Mouse (Mus musculus): ENCODE measurements around the gene Hist1h2bh. TPM values are rescaled to one million over a fixed set of nuclear protein-coding genes. Genes with fewer than 3 reads are reported as not detected.
"Not testable (repeated sequence)": the region's sequence is repeated elsewhere in the genome, so short reads cannot be mapped to it uniquely, and the experiment has no call there.

Gene Hist1h2bh
- total and polyA plus RNA-seq, 2 experiments: 0.09 to 1.3 TPM

- no peaks in the 10 kb centered on the region for H3K79me2 ChIP-seq (ENCODE audit: control insufficient read depth, insufficient read depth, low read length)
- under 1% methylated on average over 18 of the region's 18 CpGs for WGBS
- H3K27ac ChIP-seq (replicated peaks; ENCODE audit: insufficient read depth, low read depth, low read length): peak within 1 kb of the TSS; percentile 73
- peak; percentile 99 for DNase-seq (ENCODE audit: extremely low read depth, low read depth, low spot score)
- no peaks in the 10 kb centered on the region for H3K36me3 ChIP-seq (ENCODE audit: control insufficient read depth, insufficient read depth, low read length)
- no peaks in the 10 kb centered on the region for H3K27me3 ChIP-seq (ENCODE audit: control insufficient read depth, insufficient read depth, low read length)
- peaks cover 14% of the 10 kb centered on the region; the same call in 1 of the 2 replicates for H3K4me1 ChIP-seq (ENCODE audit: control insufficient read depth, insufficient read depth, low read length)
- peak within 1 kb of the TSS; percentile 58; the same call in 1 of the 2 replicates for H3K4me3 ChIP-seq (ENCODE audit: insufficient read depth, low read depth, low read length)
- TF ChIP-seq POLR2A (IDR thresholded peaks at IDR 0.05; ENCODE audit: extremely low read depth, insufficient read depth, low read length) (0 out of 2 replicates have a peak, but pooled peaks have one; percentile 47), CTCF (IDR thresholded peaks at IDR 0.05; ENCODE audit: low read depth, low read length) (no peak)
- peak within 1 kb of the TSS; percentile 79 for H3K9ac ChIP-seq (ENCODE audit: low read depth, low read length)
Observed at GRCm38 (mm10) chr13:23571022-23571503, 27.9 kb upstream of the Hist1h2bh start, which contains the start of the genes Hist1h2ae and Hist1h2bg. Gene Hist1h2ae, minus strand, starts transcription at chr13:23571220. Gene Hist1h2bg, plus strand, starts transcription at chr13:23571396.

DNA sequence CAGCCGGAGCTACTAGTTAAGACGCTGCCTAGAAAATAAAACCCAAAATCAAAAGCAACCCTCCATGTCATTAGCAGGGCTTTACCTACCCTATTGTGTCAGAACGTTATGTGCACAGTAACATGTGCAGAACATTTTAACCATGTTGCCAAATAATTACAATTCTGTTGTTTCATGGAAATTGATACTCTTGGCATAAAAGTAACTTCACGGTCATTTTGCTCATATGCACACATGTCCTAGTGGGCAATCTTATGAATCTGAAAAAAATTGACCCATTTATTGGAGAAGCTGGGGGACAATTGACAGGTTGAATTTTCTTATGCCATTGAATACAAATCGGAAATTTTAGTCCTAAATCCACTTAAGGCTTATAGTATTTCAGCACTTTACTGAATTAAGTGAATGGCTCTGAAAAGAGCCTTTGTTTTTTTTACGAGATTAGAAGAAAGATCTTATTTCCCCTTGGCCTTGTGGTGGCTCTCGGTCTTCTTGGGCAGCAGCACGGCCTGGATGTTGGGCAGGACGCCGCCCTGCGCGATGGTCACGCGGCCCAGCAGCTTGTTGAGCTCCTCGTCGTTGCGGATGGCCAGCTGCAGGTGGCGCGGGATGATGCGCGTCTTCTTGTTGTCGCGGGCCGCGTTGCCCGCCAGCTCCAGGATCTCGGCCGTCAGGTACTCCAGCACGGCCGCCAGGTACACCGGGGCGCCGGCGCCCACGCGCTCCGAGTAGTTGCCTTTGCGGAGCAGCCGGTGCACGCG, 27.2 kb upstream of the Hist1h2bh start:
- H3K27ac ChIP-seq (replicated peaks; ENCODE audit: insufficient read depth, low read depth, low read length): peak overlapping the region; percentile 58
- DNase-seq (ENCODE audit: extremely low read depth, low read depth, low spot score); H3K27me3 ChIP-seq (ENCODE audit: control insufficient read depth, insufficient read depth, low read length); H3K79me2 ChIP-seq (ENCODE audit: control insufficient read depth, insufficient read depth, low read length); H3K36me3 ChIP-seq (ENCODE audit: control insufficient read depth, insufficient read depth, low read length): not testable (repeated sequence)
- 5% methylated on average over 29 of the region's 41 CpGs for WGBS
- H3K4me3 ChIP-seq (ENCODE audit: insufficient read depth, low read depth, low read length): peak overlapping the region; percentile 41; the same call in 1 of the 2 replicates
- H3K9ac ChIP-seq (ENCODE audit: low read depth, low read length): peak overlapping the region; percentile 79
- H3K4me1 ChIP-seq (ENCODE audit: control insufficient read depth, insufficient read depth, low read length): peaks cover 12% of the 10 kb centered on the region; the same call in 1 of the 2 replicates

GRCm38 (mm10) chr13:23564482-23564881, 21.3 kb upstream of the Hist1h2bh start:
- DNase-seq (ENCODE audit: extremely low read depth, low read depth, low spot score): no peak
- TF ChIP-seq POLR2A (IDR thresholded peaks at IDR 0.05; ENCODE audit: extremely low read depth, insufficient read depth, low read length) (no peak), CTCF (IDR thresholded peaks at IDR 0.05; ENCODE audit: low read depth, low read length) (no peak)
- Histone ChIP-seq H3K27me3 (ENCODE audit: control insufficient read depth, insufficient read depth, low read length) (no peaks in the 10 kb centered on the region), H3K9ac (ENCODE audit: low read depth, low read length) (no peak overlapping the region), H3K36me3 (ENCODE audit: control insufficient read depth, insufficient read depth, low read length) (no peaks in the 10 kb centered on the region), H3K4me3 (ENCODE audit: insufficient read depth, low read depth, low read length) (no peak overlapping the region), H3K79me2 (ENCODE audit: control insufficient read depth, insufficient read depth, low read length) (no peaks in the 10 kb centered on the region), H3K4me1 (ENCODE audit: control insufficient read depth, insufficient read depth, low read length) (0 out of 2 replicates have a peak, but pooled peaks cover 4% of the 10 kb centered on the region), H3K27ac (replicated peaks; ENCODE audit: insufficient read depth, low read depth, low read length) (no peak overlapping the region)
- WGBS: 62% methylated on average over 2 of the region's 2 CpGs

GRCm38 (mm10) chr13:23562699-23563462, 19.7 kb upstream of the Hist1h2bh start:
- DNase-seq (ENCODE audit: extremely low read depth, low read depth, low spot score): peak; percentile 82
- H3K27ac ChIP-seq (replicated peaks; ENCODE audit: insufficient read depth, low read depth, low read length): peak overlapping the region; percentile 90
- H3K4me1 ChIP-seq (ENCODE audit: control insufficient read depth, insufficient read depth, low read length): 0 out of 2 replicates have a peak, but pooled peaks cover 4% of the 10 kb centered on the region
- H3K79me2 ChIP-seq (ENCODE audit: control insufficient read depth, insufficient read depth, low read length): no peaks in the 10 kb centered on the region
- H3K27me3 ChIP-seq (ENCODE audit: control insufficient read depth, insufficient read depth, low read length): no peaks in the 10 kb centered on the region
- no peaks in the 10 kb centered on the region for H3K36me3 ChIP-seq (ENCODE audit: control insufficient read depth, insufficient read depth, low read length)
- peak overlapping the region; percentile 61 for H3K9ac ChIP-seq (ENCODE audit: low read depth, low read length)
- TF ChIP-seq CTCF (IDR thresholded peaks at IDR 0.05; ENCODE audit: low read depth, low read length) (peak; percentile 19; the same call in 1 of the 2 replicates), POLR2A (IDR thresholded peaks at IDR 0.05; ENCODE audit: extremely low read depth, insufficient read depth, low read length) (no peak)
- H3K4me3 ChIP-seq (ENCODE audit: insufficient read depth, low read depth, low read length): peak overlapping the region; percentile 56
- WGBS: 1% methylated on average over 18 of the region's 18 CpGs

- peak within 1 kb of the TSS; percentile 90 for H3K27ac ChIP-seq (replicated peaks; ENCODE audit: insufficient read depth, low read depth, low read length)
- H3K27me3 ChIP-seq (ENCODE audit: control insufficient read depth, insufficient read depth, low read length); H3K4me1 ChIP-seq (ENCODE audit: control insufficient read depth, insufficient read depth, low read length); H3K36me3 ChIP-seq (ENCODE audit: control insufficient read depth, insufficient read depth, low read length); H3K79me2 ChIP-seq (ENCODE audit: control insufficient read depth, insufficient read depth, low read length): not testable (repeated sequence)
- DNase-seq (ENCODE audit: extremely low read depth, low read depth, low spot score): peak; percentile 99
- under 1% methylated on average over 60 of the region's 67 CpGs for WGBS
- peak within 1 kb of the TSS; percentile 71 for H3K9ac ChIP-seq (ENCODE audit: low read depth, low read length)
- TF ChIP-seq POLR2A (IDR thresholded peaks at IDR 0.05; ENCODE audit: extremely low read depth, insufficient read depth, low read length): peak; percentile 94
- H3K4me3 ChIP-seq (ENCODE audit: insufficient read depth, low read depth, low read length): peak within 1 kb of the TSS; percentile 61
Observed at GRCm38 (mm10) chr13:23561883-23562659, 18.9 kb upstream of the Hist1h2bh start, which contains the start of gene Hist1h3e. Gene Hist1h3e, minus strand, starts transcription at chr13:23562369.

DNA sequence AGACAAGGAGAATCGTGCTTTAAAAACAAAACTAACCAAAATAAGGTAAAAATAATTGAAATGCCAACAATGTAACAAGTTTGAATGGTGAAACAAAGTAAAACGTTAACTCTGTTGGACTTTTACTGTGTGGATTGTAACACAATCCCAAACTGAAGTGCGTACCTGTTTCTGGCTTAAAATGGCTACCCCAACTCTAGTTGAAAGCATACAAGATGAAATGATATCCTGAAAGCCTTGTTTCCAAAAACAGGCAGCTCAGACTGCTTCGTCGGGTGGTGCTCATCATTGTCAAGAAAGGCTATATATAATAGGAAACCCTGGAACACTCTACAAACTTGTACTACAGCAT, 18.3 kb upstream of the Hist1h2bh start:
- H3K36me3 ChIP-seq (ENCODE audit: control insufficient read depth, insufficient read depth, low read length); H3K27me3 ChIP-seq (ENCODE audit: control insufficient read depth, insufficient read depth, low read length); H3K79me2 ChIP-seq (ENCODE audit: control insufficient read depth, insufficient read depth, low read length); H3K4me1 ChIP-seq (ENCODE audit: control insufficient read depth, insufficient read depth, low read length); DNase-seq (ENCODE audit: extremely low read depth, low read depth, low spot score); H3K27ac ChIP-seq (replicated peaks; ENCODE audit: insufficient read depth, low read depth, low read length): not testable (repeated sequence)
- Histone ChIP-seq H3K4me3 (ENCODE audit: insufficient read depth, low read depth, low read length) (peak overlapping the region; percentile 59), H3K9ac (ENCODE audit: low read depth, low read length) (peak overlapping the region; percentile 60)
- 0% methylated on average over 2 of the region's 5 CpGs for WGBS

- H3K4me3 ChIP-seq (ENCODE audit: insufficient read depth, low read depth, low read length); H3K27me3 ChIP-seq (ENCODE audit: control insufficient read depth, insufficient read depth, low read length); H3K9ac ChIP-seq (ENCODE audit: low read depth, low read length); H3K36me3 ChIP-seq (ENCODE audit: control insufficient read depth, insufficient read depth, low read length); H3K4me1 ChIP-seq (ENCODE audit: control insufficient read depth, insufficient read depth, low read length); DNase-seq (ENCODE audit: extremely low read depth, low read depth, low spot score); H3K79me2 ChIP-seq (ENCODE audit: control insufficient read depth, insufficient read depth, low read length); H3K27ac ChIP-seq (replicated peaks; ENCODE audit: insufficient read depth, low read depth, low read length): not testable (repeated sequence)
- WGBS: 9% methylated on average over 2 of the region's 2 CpGs
Observed at GRCm38 (mm10) chr13:23560699-23561098, 17.5 kb upstream of the Hist1h2bh start.
